Mouse (Mus musculus) MEL (cell line): ENCODE measurements around the gene Cyren.

Experiments
- CTCF ChIP-seq, 3 experiments: IDR thresholded peaks in 2 of 3; conservative IDR thresholded peaks in 1 of 3; 2 replicates each; pipeline ENCODE4 v1.5.1; 2011 to 2012; ENCODE audit warnings: low read length in 3 of 3, low read depth in 2 of 3, mild to moderate bottlenecking in 2 of 3, improper control_type of control experiment in 1 of 3, inconsistent platforms in 1 of 3, mixed read lengths in 1 of 3, moderate library complexity in 1 of 3; ENCODE audit not compliant: control insufficient read depth in 1 of 3, insufficient read depth in 1 of 3, poor library complexity in 1 of 3, severe bottlenecking in 1 of 3
- E2F4 ChIP-seq: IDR thresholded peaks from 2 replicates; pipeline ENCODE4 v1.6.1; 2011; ENCODE audit warnings: low read depth, low read length, improper control_type of control experiment, borderline replicate concordance
- EP300 ChIP-seq, 2 experiments: IDR thresholded peaks; 2 replicates each; pipeline ENCODE4 v1.6.1; 2011; ENCODE audit warnings: improper control_type of control experiment in 2 of 2, low read length in 2 of 2, low read depth in 1 of 2, mild to moderate bottlenecking in 1 of 2
- GATA1 ChIP-seq: IDR thresholded peaks from 2 replicates; pipeline ENCODE4 v1.6.1; 2011; ENCODE audit warnings: low read depth, low read length, improper control_type of control experiment
- KAT2A ChIP-seq: conservative IDR thresholded peaks from 2 replicates; pipeline ENCODE4 v1.6.1; 2012; ENCODE audit warnings: low read depth, low read length, improper control_type of control experiment, inconsistent platforms
- MAX ChIP-seq: IDR thresholded peaks from 2 replicates; pipeline ENCODE4 v1.6.1; 2011; ENCODE audit warnings: low read length, improper control_type of control experiment
- MEF2A ChIP-seq: IDR thresholded peaks from 2 replicates; pipeline ENCODE4 v1.6.1; 2014; ENCODE audit warnings: low read depth, mild to moderate bottlenecking, inconsistent platforms, low read length, improper control_type of control experiment; ENCODE audit not compliant: poor library complexity, insufficient replicate concordance, severe bottlenecking; ENCODE audit errors: extremely low read depth
- MYB ChIP-seq: IDR thresholded peaks from 2 replicates; pipeline ENCODE4 v1.6.1; 2011; ENCODE audit warnings: mild to moderate bottlenecking, low read depth, low read length, improper control_type of control experiment
- MYC ChIP-seq: IDR thresholded peaks from 2 replicates; pipeline ENCODE4 v1.6.1; 2011; ENCODE audit warnings: low read depth, mild to moderate bottlenecking, low read length, improper control_type of control experiment, moderate library complexity
- POLR2A ChIP-seq, 2 experiments: IDR thresholded peaks; 2 replicates each; pipeline ENCODE4 v1.6.1; 2011 to 2012; ENCODE audit warnings: low read length in 2 of 2, mild to moderate bottlenecking in 2 of 2, control low read depth in 1 of 2, improper control_type of control experiment in 1 of 2, low read depth in 1 of 2, moderate library complexity in 1 of 2; ENCODE audit not compliant: control insufficient read depth in 1 of 2, insufficient read depth in 1 of 2, poor library complexity in 1 of 2
- POLR2AphosphoS2 ChIP-seq: IDR thresholded peaks from 2 replicates; pipeline ENCODE4 v1.6.1; 2011; ENCODE audit warnings: low read length, improper control_type of control experiment
- USF1 ChIP-seq: IDR thresholded peaks from 2 replicates; pipeline ENCODE4 v1.6.1; 2014; ENCODE audit warnings: low read depth, mild to moderate bottlenecking, inconsistent platforms, low read length, improper control_type of control experiment, moderate library complexity
- ZC3H11A ChIP-seq: IDR thresholded peaks from 2 replicates; pipeline ENCODE4 v1.6.1; 2012; ENCODE audit warnings: low read depth, mild to moderate bottlenecking, inconsistent platforms, low read length, improper control_type of control experiment

GRCm38 (mm10) chr6:34865213-34865612 is 12.6 kb downstream of the Cyren start:
- no peak for TF ChIP-seq POLR2AphosphoS2
- no peak for TF ChIP-seq EP300 (IDR thresholded peaks at IDR 0.05; ENCODE audit: low read depth in 1 of 2, low read length in 2 of 2)
- no peak for TF ChIP-seq USF1
- TF ChIP-seq MEF2A: no peak
- TF ChIP-seq GATA1: no peak
- no peak for TF ChIP-seq CTCF (IDR thresholded peaks at IDR 0.05 in 2 of 3, conservative IDR thresholded peaks at IDR 0.05 in 1 of 3; ENCODE audit: control insufficient read depth in 1 of 3, insufficient read depth in 1 of 3, low read depth in 2 of 3, low read length in 3 of 3, poor library complexity in 1 of 3, severe bottlenecking in 1 of 3)
- no peak for TF ChIP-seq E2F4
- no peak for TF ChIP-seq POLR2A (IDR thresholded peaks at IDR 0.05; ENCODE audit: control insufficient read depth in 1 of 2, insufficient read depth in 1 of 2, low read depth in 1 of 2, low read length in 2 of 2, poor library complexity in 1 of 2)
- no peak for TF ChIP-seq KAT2A
- TF ChIP-seq MYB: no peak
- TF ChIP-seq ZC3H11A: no peak
- no peak for TF ChIP-seq MAX
- no peak for TF ChIP-seq MYC
